Mouse (Mus musculus): ENCODE measurements around the gene Sez6.

The Sez6 gene

GRCm38 (mm10) chr11:77930751-77931540, at the start of gene Sez6:
Gene Sez6 (plus strand): TSS chr11:77930800.
- peak; percentile 56 for DNase-seq (ENCODE audit: low read depth, low spot score)

GRCm38 (mm10) chr11:77884524-77885245, 45.9 kb upstream of the Sez6 start:
- no peak for DNase-seq (ENCODE audit: low read depth, low spot score)

- DNase-seq (ENCODE audit: low read depth, low spot score) = no peak
These were observed 45.4 kb upstream of the Sez6 start for GRCm38 (mm10) chr11:77885246-77885575.

DNA sequence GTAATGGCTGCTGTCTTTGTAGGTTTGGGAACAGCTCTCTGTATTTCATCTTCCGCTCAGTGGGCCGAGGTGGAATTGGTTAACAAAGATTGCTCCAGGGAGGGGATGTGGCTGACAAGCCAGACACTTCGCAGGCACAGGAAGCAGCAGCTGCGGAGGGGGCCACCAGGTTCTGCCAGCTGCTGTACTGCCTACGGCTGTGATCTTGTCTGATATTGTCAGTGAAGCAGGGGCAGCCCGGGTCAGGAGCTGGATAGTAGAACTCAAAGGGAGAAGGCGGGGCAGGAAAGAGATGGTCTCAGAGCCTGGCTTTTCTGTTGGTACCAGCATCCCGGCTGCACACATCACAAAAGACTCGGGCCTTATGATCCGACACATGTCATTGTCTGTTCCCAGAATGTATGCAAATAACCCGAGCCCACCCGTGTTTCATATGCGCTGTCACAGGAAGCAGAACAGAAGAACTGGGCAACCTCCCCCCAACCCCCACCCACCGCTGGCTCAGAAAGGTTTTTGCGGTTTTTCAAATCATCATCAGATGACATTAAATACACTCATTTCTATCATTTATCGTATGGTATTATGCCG, 43.1 kb upstream of the Sez6 start:
- DNase-seq (ENCODE audit: low read depth, low spot score) = no peak

DNA sequence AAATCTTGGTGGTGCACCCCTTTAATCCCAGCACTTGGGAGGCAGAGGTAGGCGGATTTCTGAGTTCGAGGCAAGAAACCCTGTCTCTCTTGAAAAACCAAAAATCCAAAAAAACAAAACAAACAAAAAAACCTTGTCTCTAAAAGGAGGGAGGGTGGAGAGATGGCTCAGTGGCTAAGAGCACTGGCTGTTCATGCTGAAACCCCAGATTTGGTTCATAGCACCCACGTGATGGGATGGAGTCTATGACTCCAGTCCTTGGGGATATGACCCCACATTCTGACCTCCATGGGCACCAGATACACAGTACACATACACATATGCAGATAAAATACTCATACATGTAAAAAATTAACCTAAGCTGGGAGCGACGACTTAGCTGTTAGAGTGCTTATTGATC, 41.8 kb upstream of the Sez6 start:
- DNase-seq (ENCODE audit: low read depth, low spot score) = no peak

GRCm38 (mm10) chr11:77889484-77889883, 41.1 kb upstream of the Sez6 start:
- DNase-seq (ENCODE audit: low read depth, low spot score) = no peak

- DNase-seq (ENCODE audit: low read depth, low spot score) = no peak
These were observed 39.8 kb upstream of the Sez6 start for GRCm38 (mm10) chr11:77890648-77891258.

- DNase-seq (ENCODE audit: low read depth, low spot score) = no peak
These were observed 37.7 kb upstream of the Sez6 start for GRCm38 (mm10) chr11:77892883-77893282.

DNA sequence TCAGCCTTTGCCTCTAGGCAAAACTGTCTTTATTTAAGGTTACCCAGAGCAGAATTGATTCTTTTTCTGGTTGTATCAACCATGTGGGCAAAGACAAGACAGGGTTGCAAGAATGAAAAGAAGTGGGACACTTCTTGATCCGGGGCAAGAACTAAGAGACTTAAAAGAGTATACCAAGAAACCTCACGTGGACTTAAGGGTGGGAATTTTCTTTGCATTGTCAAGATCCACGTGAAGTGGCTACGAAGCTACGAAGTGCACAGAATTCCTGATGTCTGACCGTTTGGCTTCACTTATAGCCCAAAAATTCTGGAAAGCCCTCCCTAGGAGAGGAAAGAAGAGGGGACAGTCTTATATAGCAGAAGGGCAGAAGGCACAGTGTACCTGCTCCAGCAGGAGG, 37.3 kb upstream of the Sez6 start:
- no peak for DNase-seq (ENCODE audit: low read depth, low spot score)

GRCm38 (mm10) chr11:77893787-77894718, 36.5 kb upstream of the Sez6 start, which contains the start of gene Pipox:
Gene Pipox (minus strand): TSS chr11:77894096.
- DNase-seq (ENCODE audit: low read depth, low spot score) = no peak

DNA sequence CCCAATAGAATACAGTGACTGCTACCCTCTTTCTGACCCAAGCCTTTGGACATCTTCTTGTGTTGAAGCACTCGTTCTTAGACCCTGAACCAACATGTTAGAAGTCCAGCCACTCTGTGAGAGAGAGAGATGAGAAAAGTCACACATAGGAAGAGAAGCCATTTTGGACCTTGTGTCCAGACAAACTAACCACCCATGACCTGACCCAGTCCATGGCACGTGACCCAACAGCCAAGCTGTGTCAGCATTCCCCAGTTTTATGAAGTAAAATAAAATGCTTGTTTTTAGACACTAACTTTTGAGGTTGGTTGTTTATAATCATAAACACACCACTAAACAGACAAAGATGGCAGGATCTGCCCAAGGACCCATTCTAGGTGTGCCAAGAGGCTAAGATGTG, 35.6 kb upstream of the Sez6 start:
- no peak for DNase-seq (ENCODE audit: low read depth, low spot score)

DNA sequence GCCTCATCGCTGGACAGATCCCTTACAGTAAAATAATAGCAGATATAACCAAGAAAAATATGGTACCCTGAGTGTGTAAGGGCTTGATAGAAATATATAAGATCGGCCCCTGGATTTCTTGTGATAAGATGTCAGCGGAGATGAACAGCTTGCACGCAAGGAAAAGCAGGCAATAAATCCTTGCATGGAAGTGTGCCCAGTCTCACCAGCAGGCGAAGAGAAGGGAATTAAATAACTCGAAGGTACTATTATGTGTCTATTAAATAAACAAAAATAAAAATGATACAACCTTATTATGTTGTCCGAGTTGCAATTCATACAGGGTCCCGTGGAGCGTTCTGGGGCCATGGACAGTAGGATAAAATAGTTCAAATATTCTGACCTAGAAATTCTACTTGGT, 34.6 kb upstream of the Sez6 start:
- DNase-seq (ENCODE audit: low read depth, low spot score) = no peak

- DNase-seq (ENCODE audit: low read depth, low spot score) = no peak
These were observed 34.1 kb upstream of the Sez6 start for GRCm38 (mm10) chr11:77896480-77896819.

DNA sequence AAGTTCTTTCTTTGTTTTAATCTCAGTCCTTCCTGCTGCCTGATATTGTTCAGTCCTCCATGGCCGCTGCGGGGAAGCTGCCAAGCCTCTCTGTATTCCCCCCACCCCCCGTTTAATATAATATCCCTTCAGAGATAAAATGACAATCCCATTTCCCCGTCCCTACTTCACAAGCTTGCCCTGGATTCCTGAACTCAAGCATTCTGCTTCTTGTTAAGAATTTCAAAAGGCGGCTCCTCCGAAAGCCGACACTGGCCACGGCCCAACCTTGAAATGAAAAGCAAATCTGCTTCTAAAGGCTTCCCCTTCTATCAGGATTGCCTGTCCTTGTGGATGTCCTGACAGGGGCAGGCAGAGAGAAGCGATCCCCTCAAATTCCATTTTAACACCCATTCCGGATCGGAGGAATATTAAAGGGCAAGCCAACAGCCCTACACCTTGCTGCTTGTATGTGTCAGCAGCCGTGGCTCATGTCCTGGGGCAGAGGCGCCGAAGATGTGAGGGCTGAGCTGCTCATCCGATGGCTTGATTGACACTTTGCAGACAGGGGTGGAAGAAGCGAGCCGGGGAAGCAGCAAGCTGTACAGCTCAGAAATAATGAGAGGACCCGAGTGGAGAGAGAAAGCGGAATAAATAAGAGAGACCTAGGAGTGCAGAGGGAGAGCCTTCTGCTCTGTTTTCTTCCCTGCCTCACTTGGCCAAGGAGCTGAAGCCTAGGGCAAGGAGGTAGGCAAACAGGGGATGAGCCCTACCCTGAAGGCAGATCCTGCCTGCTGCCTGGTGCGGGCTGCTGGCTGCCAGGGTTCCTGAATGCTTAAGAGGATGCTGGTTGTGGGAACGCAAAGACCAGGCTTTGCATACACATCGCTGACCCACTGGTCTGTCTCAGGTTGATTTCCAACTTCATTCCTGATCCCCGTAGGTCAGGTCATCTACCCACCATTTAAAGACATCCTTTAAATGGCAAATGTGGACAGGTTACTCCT, 33.5 kb upstream of the Sez6 start:
- no peak for DNase-seq (ENCODE audit: low read depth, low spot score)

DNA sequence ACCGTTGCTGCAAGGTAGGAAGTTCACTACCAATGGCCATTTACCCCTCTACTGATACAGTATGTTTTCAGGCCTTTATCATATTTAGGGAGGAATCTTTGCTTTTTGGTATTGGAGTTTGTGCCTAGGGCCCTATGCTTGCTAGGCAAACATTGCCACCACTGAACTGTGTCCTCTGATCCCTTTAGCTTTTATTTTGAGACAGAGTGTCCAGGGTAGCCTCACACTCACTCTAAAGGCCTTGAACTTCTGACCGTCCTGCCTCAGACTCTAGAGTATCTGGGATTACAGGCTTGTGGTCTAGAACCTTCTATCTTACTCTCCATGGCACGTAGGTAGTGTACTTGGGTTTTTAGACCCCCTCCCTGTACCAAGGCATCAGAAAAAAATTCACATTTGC, 30.4 kb upstream of the Sez6 start:
- DNase-seq (ENCODE audit: low read depth, low spot score) = no peak

DNA sequence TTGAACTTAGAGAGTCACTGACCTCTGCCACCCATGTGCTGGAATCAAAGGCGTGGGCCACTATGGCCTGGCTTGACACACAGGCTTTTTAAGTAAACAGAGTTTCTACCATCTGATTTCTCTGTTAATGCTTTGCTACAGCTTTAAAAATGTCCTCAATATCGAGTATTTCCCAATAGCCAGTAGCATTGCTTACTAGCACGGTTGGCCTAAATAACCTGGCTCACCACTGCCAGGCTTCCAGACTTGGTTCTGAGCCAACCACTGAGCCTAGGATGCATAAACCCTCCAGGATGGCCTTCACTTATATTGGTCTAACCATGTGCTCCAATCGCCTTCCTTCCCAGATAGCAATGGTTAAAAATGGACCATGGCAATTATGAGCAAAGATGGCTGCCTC, 29.9 kb upstream of the Sez6 start:
- DNase-seq (ENCODE audit: low read depth, low spot score) = no peak

DNA sequence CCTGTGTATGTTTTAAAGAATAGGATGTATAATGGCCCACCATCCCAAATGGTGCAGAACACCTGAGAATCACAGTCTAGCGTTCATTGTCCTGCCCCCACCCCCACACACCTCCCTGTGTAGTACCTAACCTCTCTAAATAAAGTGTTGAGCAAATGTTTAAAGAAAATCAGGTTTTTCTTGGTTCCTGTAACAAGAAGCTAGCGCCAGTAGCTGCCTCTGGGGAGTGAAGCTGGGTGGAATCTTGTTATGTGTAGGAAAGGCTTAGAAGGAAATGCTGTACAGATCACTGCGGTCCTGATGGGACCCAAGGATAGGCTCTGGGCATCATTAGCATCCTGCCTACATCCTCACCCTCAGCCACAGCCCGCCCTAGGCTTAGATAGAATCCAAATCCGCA, 29.2 kb upstream of the Sez6 start:
- DNase-seq (ENCODE audit: low read depth, low spot score) = no peak

GRCm38 (mm10) chr11:77901775-77902355, 28.7 kb upstream of the Sez6 start:
- DNase-seq (ENCODE audit: low read depth, low spot score) = no peak

DNA sequence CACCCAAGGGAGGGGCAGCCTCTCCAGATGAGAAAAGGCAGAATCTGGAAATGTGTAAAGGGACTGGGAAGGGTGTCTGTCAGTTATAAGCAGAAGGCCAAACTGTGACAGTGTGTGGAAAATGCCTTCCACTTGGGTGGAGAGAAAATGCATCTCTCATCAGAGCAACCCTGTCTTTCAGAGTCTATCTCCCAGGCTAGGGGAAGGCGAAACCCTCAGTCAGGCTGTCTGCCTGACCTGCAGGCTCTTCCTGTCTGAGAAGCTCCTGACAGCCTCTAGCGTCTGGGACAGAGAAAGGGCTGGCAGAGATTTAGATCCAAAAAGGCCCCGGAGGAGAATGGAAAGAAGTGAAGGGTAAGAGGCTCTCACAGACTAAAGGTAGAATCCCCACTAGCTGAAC, 26.8 kb upstream of the Sez6 start:
- DNase-seq (ENCODE audit: low read depth, low spot score) = no peak

GRCm38 (mm10) chr11:77904707-77905106, 25.9 kb upstream of the Sez6 start:
- no peak for DNase-seq (ENCODE audit: low read depth, low spot score)

All from retina, adult 2 months (tissue).